Mouse (Mus musculus) heart, postnatal 4 days (tissue): ENCODE measurements around the gene Chrd. TPM values are rescaled to one million over a fixed set of nuclear protein-coding genes. Genes with fewer than 3 reads are reported as not detected.

ENCODE experiments used
- DNase-seq: peaks from one replicate; pipeline ENCODE4 v3.0.0; 2021
- total RNA-seq, 2 experiments: library from RNA; stranded (reverse); gene quantifications; 2 replicates each; pipeline ENCODE4 v1.2.3; 2021

Gene Chrd
- total RNA-seq, 2 experiments from 2014 or later: 1.6 to 1.9 TPM

GRCm38 (mm10) chr16:20710810-20711209, 22.1 kb upstream of the Chrd start:
- no peak for DNase-seq

- DNase-seq: no peak
Observed at GRCm38 (mm10) chr16:20712190-20712589, 20.7 kb upstream of the Chrd start.

GRCm38 (mm10) chr16:20712889-20713288, 20.0 kb upstream of the Chrd start:
- no peak for DNase-seq

- DNase-seq: no peak
Observed at GRCm38 (mm10) chr16:20714307-20715080, 18.4 kb upstream of the Chrd start.

- no peak for DNase-seq
Observed at GRCm38 (mm10) chr16:20715161-20715560, 17.8 kb upstream of the Chrd start.

GRCm38 (mm10) chr16:20715566-20715965, 17.4 kb upstream of the Chrd start:
- no peak for DNase-seq

- peak; percentile 80 for DNase-seq
Observed at GRCm38 (mm10) chr16:20715976-20716840, 16.7 kb upstream of the Chrd start.

- DNase-seq: no peak
Observed at GRCm38 (mm10) chr16:20716841-20717180, 16.1 kb upstream of the Chrd start.

GRCm38 (mm10) chr16:20717181-20717977, 15.5 kb upstream of the Chrd start, which contains the start of the genes Polr2h and Clcn2:
TSS of gene Polr2h (plus strand) at chr16:20717665.
TSS of gene Clcn2 (minus strand) at chr16:20717746.
- peak; percentile 98 for DNase-seq

- no peak for DNase-seq
Observed at GRCm38 (mm10) chr16:20717978-20718670, 14.8 kb upstream of the Chrd start.

- no peak for DNase-seq
Observed at GRCm38 (mm10) chr16:20721808-20722207, 11.1 kb upstream of the Chrd start.

- DNase-seq: no peak
Observed at GRCm38 (mm10) chr16:20722736-20723135, 10.2 kb upstream of the Chrd start.

- DNase-seq: no peak
Observed at GRCm38 (mm10) chr16:20723247-20723646, 9.7 kb upstream of the Chrd start.

- peak; percentile 77 for DNase-seq
Observed at GRCm38 (mm10) chr16:20724338-20724748, 8.6 kb upstream of the Chrd start.

GRCm38 (mm10) chr16:20725321-20725720, 7.6 kb upstream of the Chrd start:
- no peak for DNase-seq

GRCm38 (mm10) chr16:20725750-20726149, 7.2 kb upstream of the Chrd start:
- DNase-seq: no peak

- DNase-seq: no peak
Observed at GRCm38 (mm10) chr16:20726384-20726783, 6.5 kb upstream of the Chrd start.

- no peak for DNase-seq
Observed at GRCm38 (mm10) chr16:20730293-20730711, 2.6 kb upstream of the Chrd start.

- DNase-seq: no peak
Observed at GRCm38 (mm10) chr16:20731688-20732087, 1.2 kb upstream of the Chrd start.

- no peak for DNase-seq
Observed at GRCm38 (mm10) chr16:20732251-20732924, 539 bp upstream of the Chrd start.
